Mouse (Mus musculus) gastrocnemius, adult 8-10 months (tissue): ENCODE data around the gene Pkd1. TPM values are rescaled to one million over a fixed set of nuclear protein-coding genes. Genes with fewer than 3 reads are reported as not detected.

Experiments used
- DNase-seq, 2 experiments: peaks; one replicate each; pipeline ENCODE4 v3.0.0; 2022; ENCODE audit warnings: low spot score in 2 of 2
- total RNA-seq, 4 experiments: library from RNA; stranded (reverse); gene quantifications; 2 replicates each; pipeline ENCODE4 v1.2.4; 2022

Gene Pkd1
- total RNA-seq, 4 experiments from 2014 or later, result 14.6 to 20.4 (median 19.0) TPM

- DNase-seq, result peak; percentile 77 to 81
These were observed 16.3 kb upstream of the Pkd1 start for GRCm38 (mm10) chr17:24533099-24533992.

- no peak for DNase-seq
These were observed 15.4 kb upstream of the Pkd1 start, which contains the start of gene Rab26 for GRCm38 (mm10) chr17:24534160-24534718. Gene Rab26, minus strand, starts transcription at chr17:24534210.

- DNase-seq, result no peak
These were observed 14.3 kb upstream of the Pkd1 start for GRCm38 (mm10) chr17:24535300-24535699.

GRCm38 (mm10) chr17:24537536-24537935, 12.1 kb upstream of the Pkd1 start:
- no peak for DNase-seq

- no peak for DNase-seq
These were observed 10.7 kb upstream of the Pkd1 start for GRCm38 (mm10) chr17:24538950-24539349.

GRCm38 (mm10) chr17:24540375-24540774, 9.3 kb upstream of the Pkd1 start:
- DNase-seq, result no peak

GRCm38 (mm10) chr17:24544613-24545012, 5.0 kb upstream of the Pkd1 start:
- no peak for DNase-seq

- DNase-seq, result no peak
These were observed 4.4 kb upstream of the Pkd1 start for GRCm38 (mm10) chr17:24545247-24545646.

GRCm38 (mm10) chr17:24546234-24546633, 3.4 kb upstream of the Pkd1 start:
- DNase-seq, result no peak

GRCm38 (mm10) chr17:24548435-24548834, 1.2 kb upstream of the Pkd1 start:
- DNase-seq, result no peak

- peak; percentile 30 to 41 for DNase-seq
These were observed 565 bp upstream of the Pkd1 start for GRCm38 (mm10) chr17:24548921-24549617.

- DNase-seq, result peak; percentile 79 to 87
These were observed 899 bp downstream of the Pkd1 start for GRCm38 (mm10) chr17:24550416-24551049.

GRCm38 (mm10) chr17:24551050-24551444, 1.4 kb downstream of the Pkd1 start:
- DNase-seq, result no peak

- peak; percentile 56 to 63 for DNase-seq
These were observed 7.5 kb downstream of the Pkd1 start for GRCm38 (mm10) chr17:24557091-24557490.

GRCm38 (mm10) chr17:24558600-24559099, 9.0 kb downstream of the Pkd1 start:
- no peak for DNase-seq

GRCm38 (mm10) chr17:24559146-24559545, 9.5 kb downstream of the Pkd1 start:
- peak in 1 of 2 experiments; percentile 61 for DNase-seq

GRCm38 (mm10) chr17:24560301-24561028, 10.8 kb downstream of the Pkd1 start:
- DNase-seq, result no peak

GRCm38 (mm10) chr17:24561592-24561991, 12.0 kb downstream of the Pkd1 start:
- DNase-seq, result no peak

- no peak for DNase-seq
These were observed 14.0 kb downstream of the Pkd1 start for GRCm38 (mm10) chr17:24563638-24564037.

GRCm38 (mm10) chr17:24564422-24564821, 14.8 kb downstream of the Pkd1 start:
- no peak for DNase-seq

GRCm38 (mm10) chr17:24565092-24565491, 15.5 kb downstream of the Pkd1 start:
- DNase-seq, result no peak
